10 mouse cellular contexts compared by ENCODE assay signal in genomic region chr2:167752805-167753556, GRCm38 (mm10).
DNase-seq lines count a peak whose midpoint lies in the region; ATAC-seq and TF ChIP-seq lines count a peak whose summit lies in the region.
"Had no signal": no experiment of that assay in that cellular context is flagged by ENCODE, and none has a peak within 500 bp of the region (broad histone marks: within the 10 kb centered on the region; RNA-seq: fewer than 3 reads in every experiment).

No protein-coding gene starts in this region.

- peaks cover 4% of the 10 kb centered on the region; the same call in 1 of the 2 replicates for H3K4me1 ChIP-seq in liver, adult 2 months (ENCODE audit: control insufficient read depth, insufficient read depth, low read length)
- peaks cover 24% of the 10 kb centered on the region for H3K4me1 ChIP-seq in liver, embryonic 11.5 days (replicated peaks; ENCODE audit: control insufficient read depth, insufficient read depth, low read length)
- 0 out of 2 replicates have a peak, but pooled peaks cover 2% of the 10 kb centered on the region for H3K4me1 ChIP-seq in cortical plate, adult 2 months (ENCODE audit: control insufficient read depth, insufficient read depth, low read length)
- H3K4me1 ChIP-seq in intestine, embryonic 15.5 days (replicated peaks) = peaks cover 11% of the 10 kb centered on the region

- 44% methylated on average over 12 of the region's 12 CpGs for WGBS in liver, adult 2 months
- 57% methylated on average over 12 of the region's 12 CpGs for WGBS in liver, embryonic 11.5 days
- WGBS in intestine, embryonic 15.5 days = 72% methylated on average over 12 of the region's 12 CpGs

- no peak for TF ChIP-seq POLR2A in liver, adult 2 months (IDR thresholded peaks at IDR 0.05; ENCODE audit: extremely low read depth, insufficient read depth, low read length)
- no peak for TF ChIP-seq POLR2A in cortical plate, adult 2 months (IDR thresholded peaks at IDR 0.05; ENCODE audit: extremely low read depth, insufficient read depth, low read length)

- H3K27ac ChIP-seq in liver, adult 2 months (replicated peaks; ENCODE audit: insufficient read depth, low read depth, low read length) = 0 out of 2 replicates have a peak overlapping the region, but pooled peaks have one; percentile 5
- H3K27ac ChIP-seq in liver, embryonic 11.5 days (ENCODE audit: low read depth, low read length) = no peak overlapping the region
- H3K27ac ChIP-seq in cortical plate, adult 2 months (ENCODE audit: insufficient read depth, low read length) = 0 out of 2 replicates have a peak overlapping the region, but pooled peaks have one; percentile 1
- no peak overlapping the region for H3K27ac ChIP-seq in intestine, embryonic 15.5 days
- H3K27ac ChIP-seq: limb, embryonic 12.5 days had no signal

- no peak for TF ChIP-seq CTCF in liver, adult 2 months (IDR thresholded peaks at IDR 0.05; ENCODE audit: low read depth, low read length)
- TF ChIP-seq CTCF in cortical plate, adult 2 months (IDR thresholded peaks at IDR 0.05; ENCODE audit: extremely low read depth, insufficient read depth, low read length) = no peak

- no peak for ATAC-seq in liver, embryonic 11.5 days (replicated peaks; ENCODE audit: low FRiP score)
- no peak for ATAC-seq in intestine, embryonic 15.5 days

- no peak overlapping the region for H3K4me3 ChIP-seq in liver, adult 2 months (ENCODE audit: insufficient read depth, low read depth, low read length)
- H3K4me3 ChIP-seq in liver, embryonic 11.5 days (ENCODE audit: low read depth, low read length) = no peak overlapping the region
- no peak overlapping the region for H3K4me3 ChIP-seq in cortical plate, adult 2 months (ENCODE audit: insufficient read depth, low read length)
- no peak overlapping the region for H3K4me3 ChIP-seq in intestine, embryonic 15.5 days (replicated peaks)
- H3K4me3 ChIP-seq: erythroblast, embryonic 14.5 days; limb, embryonic 12.5 days had no signal

- no peak overlapping the region for H3K9ac ChIP-seq in liver, adult 2 months (ENCODE audit: low read depth, low read length)
- no peak overlapping the region for H3K9ac ChIP-seq in liver, embryonic 11.5 days (ENCODE audit: low read depth, low read length)
- H3K9ac ChIP-seq in intestine, embryonic 15.5 days = no peak overlapping the region
- H3K9ac ChIP-seq: limb, embryonic 12.5 days had no signal

- DNase-seq in adrenal gland, postnatal 10 days = peak; percentile 75
- DNase-seq in adrenal gland, adult 18-20 months (ENCODE audit: low spot score in 2 of 2) = no peak
- peak; percentile 59 for DNase-seq in liver, adult 2 months (ENCODE audit: extremely low read depth, low read depth, low spot score)
- no peak for DNase-seq in liver, embryonic 11.5 days (ENCODE audit: low spot score)
- peak; percentile 88 to 92 for DNase-seq in kidney, postnatal 25 days
- DNase-seq in urinary bladder, postnatal 10 days (ENCODE audit: low spot score) = no peak

- no peaks in the 10 kb centered on the region for H3K36me3 ChIP-seq in liver, adult 2 months (ENCODE audit: control insufficient read depth, insufficient read depth, low read length)
- H3K36me3 ChIP-seq in liver, embryonic 11.5 days (ENCODE audit: control insufficient read depth, insufficient read depth, low read length) = no peaks in the 10 kb centered on the region
- no peaks in the 10 kb centered on the region for H3K36me3 ChIP-seq in intestine, embryonic 15.5 days
- H3K36me3 ChIP-seq: limb, embryonic 12.5 days had no signal

- H3K9me3 ChIP-seq in liver, embryonic 11.5 days (ENCODE audit: control insufficient read depth, low read length) = no peaks in the 10 kb centered on the region
- no peaks in the 10 kb centered on the region for H3K9me3 ChIP-seq in intestine, embryonic 15.5 days
- H3K9me3 ChIP-seq: limb, embryonic 12.5 days had no signal

- H3K79me2 ChIP-seq in liver, adult 2 months (ENCODE audit: control insufficient read depth, insufficient read depth, low read length) = no peaks in the 10 kb centered on the region

- H3K4me2 ChIP-seq in liver, embryonic 11.5 days = no peak overlapping the region
- no peak overlapping the region for H3K4me2 ChIP-seq in intestine, embryonic 15.5 days (replicated peaks)
- H3K4me2 ChIP-seq: limb, embryonic 12.5 days had no signal

- H3K27me3 ChIP-seq in liver, adult 2 months (ENCODE audit: control insufficient read depth, insufficient read depth, low read length) = no peaks in the 10 kb centered on the region
- H3K27me3 ChIP-seq in liver, embryonic 11.5 days (replicated peaks; ENCODE audit: control insufficient read depth, insufficient read depth, low read length) = no peaks in the 10 kb centered on the region
- no peaks in the 10 kb centered on the region for H3K27me3 ChIP-seq in intestine, embryonic 15.5 days (replicated peaks)
- H3K27me3 ChIP-seq: limb, embryonic 12.5 days had no signal

Comparison
In these comparisons a context has a peak if more than half of its experiments do, and no peak if none do; other contexts are left out.
1. DNase-seq: peak in adrenal gland, postnatal 10 days (single experiment), liver, adult 2 months (single experiment) and kidney, postnatal 25 days (2 of 2); none in adrenal gland, adult 18-20 months (0 of 2), liver, embryonic 11.5 days (single experiment) and urinary bladder, postnatal 10 days (single experiment).
2. H3K27ac ChIP-seq: peak in liver, adult 2 months (single experiment) and cortical plate, adult 2 months (single experiment); none in liver, embryonic 11.5 days (single experiment) and intestine, embryonic 15.5 days (single experiment).